Mouse (Mus musculus) embryonic stem cell, embryonic (primary cell): ENCODE data around the gene Ntan1.
"Not testable (repeated sequence)": the region's sequence is repeated elsewhere in the genome, so short reads cannot be mapped to it uniquely, and the experiment has no call there.

Experiments
- CTCF ChIA-PET, 4 experiments: fragments of 300-600 bp in 2 of 4; fragments of 350-600 bp in 2 of 4; sonication (Branson Sonifier 250); formaldehyde crosslinking; loops; one replicate each; lab custom pipeline; 2022; ENCODE audit warnings: inconsistent platforms in 2 of 4; lab: Charles Lee
- POLR2A ChIA-PET, 4 experiments: fragments of 300-600 bp in 2 of 4; fragments of 350-600 bp in 2 of 4; sonication (Branson Sonifier 250); formaldehyde crosslinking; loops; one replicate each; lab custom pipeline; 2022; ENCODE audit warnings: antibody characterized with exemption in 4 of 4, inconsistent platforms in 1 of 4; lab: Charles Lee

Ntan1 gene

GRCm38 (mm10) chr16:13818560-13819393 is at the start of gene Ntan1:
Ntan1 (plus strand) TSS chr16:13818845.
- POLR2A ChIA-PET = interaction anchor here (0.5 to 7.9 kb wide), 49 partner anchors 9 to 1818 kb away, joined by 3 to 75 read pairs (median 4); partner anchors contain the start of genes 3110001I22Rik (in 2 of the 4), Bfar (in 2 of the 4), Rrn3 (in 2 of the 4) and Fopnl (in 1 of the 4)
- CTCF ChIA-PET = interaction anchor here (0.5 to 1.4 kb wide), 8 partner anchors 13 to 340 kb away, joined by 3 to 8 read pairs (median 3); no protein-coding TSS in a partner anchor

DNA sequence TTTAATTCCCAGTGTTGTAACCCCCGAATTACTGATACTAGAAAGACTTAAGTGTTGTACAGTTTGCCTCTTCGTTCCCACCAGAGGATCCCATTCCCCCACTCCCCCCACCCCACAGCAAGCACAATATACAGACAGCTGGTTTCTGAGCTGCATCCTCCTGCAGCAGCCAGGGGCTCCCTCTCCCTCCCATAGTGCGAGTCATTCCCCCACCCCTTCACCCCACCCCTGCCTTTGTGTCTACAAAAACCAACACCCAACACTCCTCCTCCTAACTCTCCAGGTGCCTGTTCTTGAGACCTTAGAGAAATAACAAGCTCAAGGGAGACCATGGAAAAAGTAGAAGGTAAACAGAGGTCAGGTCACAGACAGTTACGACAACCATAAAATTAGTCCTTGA is 47.0 kb upstream of the Ntan1 start:
- ChIA-PET CTCF (interaction anchor here in 3 of 4 experiments (0.6 to 1.4 kb wide), 4 partner anchors 32 to 336 kb away, joined by 3 to 6 read pairs (median 4); no protein-coding TSS in a partner anchor), POLR2A (interaction anchor here in 3 of 4 experiments (0.6 to 6.8 kb wide), 21 partner anchors 9 to 793 kb away, joined by 3 to 63 read pairs (median 4); partner anchors contain the start of genes Rrn3 (in 3 of the 3), 3110001I22Rik (in 1 of the 3) and Bfar (in 1 of the 3))

- ChIA-PET CTCF (interaction anchor here in 3 of 4 experiments (0.6 to 1.4 kb wide), 4 partner anchors 33 to 337 kb away, joined by 3 to 6 read pairs (median 4); no protein-coding TSS in a partner anchor), POLR2A (interaction anchor here in 3 of 4 experiments (0.6 to 6.8 kb wide), 20 partner anchors 8 to 792 kb away, joined by 3 to 63 read pairs (median 4); partner anchors contain the start of genes Rrn3 (in 3 of the 3), 3110001I22Rik (in 1 of the 3) and Bfar (in 1 of the 3))
These were observed 46.6 kb upstream of the Ntan1 start for GRCm38 (mm10) chr16:13772051-13772450.

DNA sequence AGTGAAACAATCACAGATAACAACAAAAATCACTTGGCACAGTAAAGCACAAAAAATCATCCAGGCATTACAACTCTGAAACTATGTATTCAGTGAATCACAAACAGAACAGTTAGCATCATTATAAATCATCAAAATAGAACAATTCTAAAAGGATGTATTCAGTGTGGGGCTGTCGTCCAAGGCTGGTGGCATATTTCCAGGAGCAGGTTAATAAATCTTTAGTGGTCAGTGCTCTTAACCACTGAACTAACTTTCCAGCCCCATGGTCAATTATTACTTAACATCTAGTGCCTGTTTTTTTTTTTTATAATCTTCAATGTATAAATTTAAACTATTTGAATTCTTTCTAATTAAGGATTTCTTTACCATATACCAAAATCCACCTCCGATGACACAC is 44.6 kb upstream of the Ntan1 start:
- POLR2A ChIA-PET, CTCF ChIA-PET: not testable (repeated sequence)

DNA sequence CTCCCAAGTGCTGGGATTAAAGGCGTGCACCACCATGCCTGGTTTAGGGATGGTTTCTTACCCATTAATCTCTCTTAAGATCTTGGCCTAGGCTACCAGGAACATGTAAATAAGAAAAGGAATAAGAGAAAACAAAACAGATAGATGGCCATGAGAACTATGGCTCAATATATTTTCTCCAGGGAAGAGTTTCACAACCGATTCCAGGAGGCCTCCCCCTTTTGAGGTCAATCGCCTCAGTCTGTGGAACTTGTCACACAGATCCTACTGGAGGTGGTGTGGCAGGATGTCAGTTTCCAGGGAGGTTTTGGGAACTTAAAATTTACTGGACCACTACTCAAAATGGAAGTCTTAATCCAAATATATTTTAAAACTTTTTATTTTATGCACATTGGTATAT is 44.0 kb upstream of the Ntan1 start:
- POLR2A ChIA-PET = interaction anchor here in 2 of 4 experiments (0.9 to 1.6 kb wide), 6 partner anchors 8 to 25 kb away, joined by 4 to 7 read pairs (median 6); no protein-coding TSS in a partner anchor
- CTCF ChIA-PET = interaction anchor here in 1 of 4 experiments (0.9 kb wide), 1 partner anchor 41 kb away, joined by 5 read pairs; no protein-coding TSS in a partner anchor

DNA sequence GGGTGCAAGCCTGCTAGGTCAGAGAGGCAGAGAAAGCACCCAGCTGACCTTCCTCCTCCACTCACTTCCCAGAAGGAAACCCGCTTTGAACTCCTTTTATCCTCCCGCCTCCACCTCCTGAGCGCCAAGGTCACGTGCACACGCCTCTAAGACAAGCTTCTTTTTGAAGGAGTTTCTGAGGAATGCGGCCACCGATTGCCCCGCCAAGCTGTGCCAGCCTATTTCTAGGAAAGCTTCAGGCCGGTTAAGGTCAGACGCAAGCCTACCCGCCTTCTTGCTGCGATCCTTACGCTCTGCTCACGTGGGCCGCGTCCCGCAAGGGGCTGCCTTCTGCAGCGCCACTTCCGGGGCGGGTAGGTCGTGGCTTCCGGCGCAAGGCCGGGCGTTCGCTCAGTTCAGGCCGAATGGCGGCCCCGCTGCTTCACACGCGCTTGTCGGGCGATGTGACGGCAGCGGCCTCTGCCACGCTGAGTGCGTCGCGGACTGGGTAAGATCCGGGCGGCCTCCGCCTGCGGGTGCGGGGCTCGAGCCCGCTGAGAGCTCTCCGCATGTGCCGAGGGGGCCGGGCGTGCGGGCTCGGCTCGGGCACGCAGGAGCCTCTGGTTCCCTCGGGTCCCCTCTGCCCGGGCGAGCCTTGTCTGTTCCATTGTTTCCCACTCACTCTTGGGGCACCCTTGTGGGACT is 38.1 kb upstream of the Ntan1 start, which contains the start of gene Rrn3:
Gene Rrn3, plus strand, starts transcription at position 356 of the 684 bp plus-strand sequence.
- POLR2A ChIA-PET = interaction anchor here (0.5 to 8.6 kb wide), 77 partner anchors 9 to 398 kb away, joined by 3 to 108 read pairs (median 5); partner anchors contain the start of genes 3110001I22Rik (in 3 of the 4), Ntan1 (in 3 of the 4), Bfar (in 2 of the 4) and Marf1 (in 1 of the 4)
- CTCF ChIA-PET = interaction anchor here in 3 of 4 experiments (0.6 to 2.9 kb wide), 6 partner anchors 14 to 47 kb away, joined by 3 to 6 read pairs (median 3); no protein-coding TSS in a partner anchor

- ChIA-PET POLR2A (interaction anchor here (0.5 to 8.6 kb wide), 36 partner anchors 8 to 358 kb away, joined by 3 to 108 read pairs (median 10); partner anchors contain the start of genes Ntan1 (in 2 of the 4), 3110001I22Rik (in 1 of the 4), Bfar (in 1 of the 4) and Parn (in 1 of the 4)), CTCF (interaction anchor here in 2 of 4 experiments (1.1 to 2.9 kb wide), 2 partner anchors 23 to 47 kb away, joined by 3 to 6 read pairs; no protein-coding TSS in a partner anchor)
These were observed 37.4 kb upstream of the Ntan1 start for GRCm38 (mm10) chr16:13781216-13781615.

GRCm38 (mm10) chr16:13785932-13786331 is 32.7 kb upstream of the Ntan1 start:
- POLR2A ChIA-PET = interaction anchor here (0.7 to 4.5 kb wide), 25 partner anchors 9 to 191 kb away, joined by 3 to 32 read pairs (median 5); partner anchors contain the start of genes 3110001I22Rik (in 1 of the 4), Bfar (in 1 of the 4) and Ntan1 (in 1 of the 4)
- CTCF ChIA-PET = interaction anchor here in 3 of 4 experiments (0.6 to 1.2 kb wide), 6 partner anchors 19 to 59 kb away, joined by 3 to 4 read pairs (median 3); no protein-coding TSS in a partner anchor

DNA sequence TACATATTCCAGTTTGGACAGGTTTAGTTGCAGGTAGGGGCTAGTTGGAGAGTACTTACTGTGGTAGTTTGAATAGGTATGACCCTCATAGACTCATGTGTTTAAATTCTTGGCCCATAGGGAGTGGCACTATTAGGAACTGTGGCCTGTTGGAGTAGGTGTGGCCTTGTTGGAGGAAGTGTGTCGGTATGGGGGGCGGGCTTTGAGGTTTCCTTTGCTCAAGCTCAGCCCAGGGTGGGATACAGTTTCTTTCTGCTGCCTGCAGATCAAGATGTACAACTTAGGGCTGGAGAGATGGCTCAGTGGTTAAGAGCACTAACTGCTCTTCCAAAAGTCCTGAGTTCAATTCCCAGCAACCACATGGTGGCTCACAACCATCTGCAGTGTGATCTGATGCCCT is 25.2 kb upstream of the Ntan1 start:
- POLR2A ChIA-PET = interaction anchor here in 2 of 4 experiments (0.5 to 2.9 kb wide), 9 partner anchors 8 to 122 kb away, joined by 3 to 16 read pairs (median 4); partner anchors contain the start of genes 3110001I22Rik (in 1 of the 2), Bfar (in 1 of the 2), Ntan1 (in 1 of the 2) and Rrn3 (in 1 of the 2)
- CTCF ChIA-PET = not testable (repeated sequence)

DNA sequence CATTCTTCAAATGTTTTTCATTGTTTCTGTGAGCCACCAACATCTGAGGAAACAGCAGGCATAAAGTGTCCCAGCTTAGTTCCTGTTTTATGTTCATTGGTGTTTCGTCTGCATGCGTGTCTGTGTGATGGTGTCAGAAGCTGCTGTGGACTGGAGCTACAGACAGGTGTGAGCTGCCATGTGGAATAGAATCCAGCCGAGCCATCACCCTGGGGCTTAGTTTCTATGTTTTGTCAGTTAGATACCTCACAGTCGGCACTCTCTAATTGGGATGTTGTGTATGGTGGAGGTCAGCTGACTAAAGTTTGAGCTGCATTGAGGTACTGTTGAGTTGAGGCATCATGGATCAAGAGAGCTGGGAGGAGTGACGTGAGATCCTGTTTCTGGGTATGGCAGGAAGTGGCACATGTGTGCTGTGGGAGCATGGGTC is 21.9 kb upstream of the Ntan1 start:
- ChIA-PET CTCF (no interaction called here), POLR2A (interaction anchor here in 3 of 4 experiments (0.7 to 3.2 kb wide), 8 partner anchors 10 to 96 kb away, joined by 3 to 15 read pairs (median 6); partner anchors contain the start of genes Rrn3 (in 2 of the 3) and Ntan1 (in 1 of the 3))

GRCm38 (mm10) chr16:13801231-13801630 is 17.4 kb upstream of the Ntan1 start:
- ChIA-PET POLR2A (interaction anchor here in 2 of 4 experiments (0.9 to 8.6 kb wide), 7 partner anchors 8 to 38 kb away, joined by 3 to 75 read pairs (median 4); partner anchors contain the start of genes Ntan1 (in 1 of the 2) and Rrn3 (in 1 of the 2)), CTCF (no interaction called here)

- ChIA-PET CTCF (interaction anchor here (0.5 to 1.6 kb wide), 38 partner anchors 9 to 391 kb away, joined by 3 to 13 read pairs (median 4); partner anchors contain the start of genes Ntan1 (in 3 of the 4) and Rrn3 (in 1 of the 4)), POLR2A (interaction anchor here in 3 of 4 experiments (0.6 to 8.6 kb wide), 20 partner anchors 9 to 652 kb away, joined by 3 to 75 read pairs (median 3); partner anchors contain the start of genes Ntan1 (in 2 of the 3) and Rrn3 (in 1 of the 3))
These were observed 14.0 kb upstream of the Ntan1 start for GRCm38 (mm10) chr16:13804666-13805065.

- CTCF ChIA-PET = interaction anchor here in 1 of 4 experiments (1.4 kb wide), 1 partner anchor 12 kb away, joined by 5 read pairs; no protein-coding TSS in a partner anchor
- POLR2A ChIA-PET = interaction anchor here in 2 of 4 experiments (1.5 to 8.6 kb wide), 7 partner anchors 8 to 137 kb away, joined by 3 to 75 read pairs (median 8); partner anchors contain the start of genes Ntan1 (in 2 of the 2) and Bfar (in 1 of the 2)
These were observed 11.0 kb upstream of the Ntan1 start for GRCm38 (mm10) chr16:13807616-13808015.

DNA sequence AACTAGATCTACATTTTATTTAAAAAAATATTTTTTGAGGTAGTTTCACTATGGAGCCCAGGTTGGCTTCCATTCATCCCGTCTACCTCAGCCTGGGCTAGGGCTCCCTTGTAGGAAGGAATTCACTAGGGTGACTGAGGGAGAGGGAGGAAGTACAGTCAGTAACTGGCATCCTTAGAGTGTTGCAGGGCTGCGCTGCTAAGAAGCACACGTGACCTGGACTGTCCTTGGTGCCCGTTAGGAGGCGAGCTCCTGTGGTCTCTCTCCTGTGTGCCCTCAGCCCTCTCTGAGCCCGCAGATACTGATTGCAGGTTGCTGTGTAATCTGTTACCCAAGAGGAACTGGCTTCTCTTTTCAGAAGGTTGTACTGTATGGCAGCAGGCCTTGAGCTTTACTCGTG is 10.2 kb upstream of the Ntan1 start:
- CTCF ChIA-PET = interaction anchor here in 2 of 4 experiments (0.7 to 1.4 kb wide), 2 partner anchors 12 to 27 kb away, joined by 4 to 5 read pairs; no protein-coding TSS in a partner anchor
- POLR2A ChIA-PET = interaction anchor here in 3 of 4 experiments (0.5 to 8.6 kb wide), 11 partner anchors 7 to 138 kb away, joined by 3 to 75 read pairs (median 4); partner anchors contain the start of genes Ntan1 (in 2 of the 3) and Bfar (in 1 of the 3)

DNA sequence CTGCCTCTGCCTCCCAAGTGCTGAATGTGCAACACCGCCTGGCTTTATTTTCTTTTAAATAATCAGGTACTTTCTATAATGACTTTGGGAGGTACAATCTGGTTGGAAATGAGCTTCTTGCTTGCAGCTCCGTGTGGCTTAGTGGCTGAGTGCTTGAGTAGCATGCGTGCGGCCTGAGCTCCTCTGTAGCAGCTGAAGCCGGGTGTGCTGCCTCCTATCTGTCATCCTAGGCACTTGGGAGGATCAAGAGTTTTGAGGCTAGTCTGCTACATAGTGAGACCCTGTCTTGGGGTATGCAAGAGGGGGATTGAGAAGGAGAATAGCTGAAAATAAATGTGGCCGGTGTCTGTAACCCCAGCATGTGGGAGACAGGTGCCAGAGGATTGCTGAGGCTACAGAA is 6.5 kb upstream of the Ntan1 start:
- POLR2A ChIA-PET = interaction anchor here in 2 of 4 experiments (1.0 to 7.9 kb wide), 7 partner anchors 7 to 333 kb away, joined by 3 to 75 read pairs (median 3); partner anchors contain the start of gene Rrn3 (in 1 of the 2)
- CTCF ChIA-PET = interaction anchor here in 1 of 4 experiments (0.5 kb wide), 1 partner anchor 61 kb away, joined by 5 read pairs; no protein-coding TSS in a partner anchor

- POLR2A ChIA-PET = interaction anchor here in 3 of 4 experiments (0.6 to 7.9 kb wide), 9 partner anchors 8 to 332 kb away, joined by 3 to 75 read pairs (median 3); partner anchors contain the start of gene Rrn3 (in 1 of the 3)
- CTCF ChIA-PET = interaction anchor here in 3 of 4 experiments (0.6 to 1.6 kb wide), 4 partner anchors 8 to 515 kb away, joined by 3 to 5 read pairs (median 4); no protein-coding TSS in a partner anchor
These were observed 5.4 kb upstream of the Ntan1 start for GRCm38 (mm10) chr16:13813200-13813599.
